Mouse (Mus musculus): Measurements from ENCODE around the gene Cenpm.

- TF ChIP-seq CTCF (IDR thresholded peaks at IDR 0.05; ENCODE audit: low read depth), result no peak
- no peak for TF ChIP-seq EP300 (IDR thresholded peaks at IDR 0.05; ENCODE audit: low read depth)
These were observed 47.2 kb downstream of the Cenpm start for GRCm38 (mm10) chr15:82197246-82197750.
